Mouse (Mus musculus) urinary bladder, adult 2 months (tissue): ENCODE data around the gene Kremen1. TPM values are rescaled to one million over a fixed set of nuclear protein-coding genes. Genes with fewer than 3 reads are reported as not detected.

Experiments
- DNase-seq: peaks from one replicate; pipeline ENCODE4 v3.0.0; 2022; ENCODE audit warnings: low spot score
- polyA plus RNA-seq: library from polyadenylated mRNA; depleted of rRNA; stranded (reverse); fragments of >200 nt; gene quantifications from 2 replicates; pipeline ENCODE4 v1.2.3, GENCODE M21; 2012; rRNA removed

Gene Kremen1
- polyA plus RNA-seq: 36.7 and 39.8 TPM in 2 replicates

- DNase-seq: peak; percentile 87
Measured at GRCm38 (mm10) chr11:5261508-5262392, at the start of gene Kremen1. Gene Kremen1 (minus strand): TSS chr11:5261558.

- no peak for DNase-seq
Measured at GRCm38 (mm10) chr11:5307024-5307905, 45.9 kb upstream of the Kremen1 start.

DNA sequence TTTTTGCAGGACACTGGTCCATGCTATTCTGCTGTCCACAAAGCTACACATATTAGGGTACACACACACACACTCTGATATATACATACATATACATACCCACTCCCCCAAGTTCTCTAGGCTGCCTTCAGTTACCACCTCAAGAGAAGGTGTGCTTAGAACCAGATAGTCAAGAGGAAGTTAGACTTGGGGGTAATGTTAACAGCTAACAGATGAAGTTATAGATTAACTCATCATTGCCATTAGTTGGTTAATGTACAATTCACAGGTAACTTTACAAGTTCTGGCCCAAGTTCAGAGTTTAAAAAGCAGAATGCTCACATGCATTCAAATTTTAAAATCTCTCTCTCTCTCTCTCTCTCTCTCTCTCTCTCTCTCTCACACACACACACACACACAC is 44.7 kb upstream of the Kremen1 start:
- DNase-seq: no peak

DNA sequence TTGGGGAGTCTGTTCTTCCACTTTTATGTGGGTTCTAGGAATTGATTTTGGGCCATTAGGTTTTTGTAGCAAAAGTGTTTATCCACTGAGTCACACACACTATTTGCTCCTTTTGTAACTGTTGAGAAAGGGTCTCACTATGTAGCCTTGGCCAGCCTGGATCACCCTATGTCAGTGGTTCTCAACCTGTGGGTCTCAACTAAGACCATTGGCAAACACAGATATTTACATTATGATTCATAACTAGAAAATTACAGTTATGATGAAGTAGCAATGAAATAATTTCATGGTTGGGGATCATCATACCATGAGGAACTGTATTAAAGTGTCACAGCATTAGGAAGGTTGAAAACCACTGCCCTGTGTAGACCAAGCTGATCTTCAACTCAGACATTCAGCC is 43.2 kb upstream of the Kremen1 start:
- DNase-seq: no peak

- no peak for DNase-seq
Measured at GRCm38 (mm10) chr11:5298007-5298372, 36.6 kb upstream of the Kremen1 start.

DNA sequence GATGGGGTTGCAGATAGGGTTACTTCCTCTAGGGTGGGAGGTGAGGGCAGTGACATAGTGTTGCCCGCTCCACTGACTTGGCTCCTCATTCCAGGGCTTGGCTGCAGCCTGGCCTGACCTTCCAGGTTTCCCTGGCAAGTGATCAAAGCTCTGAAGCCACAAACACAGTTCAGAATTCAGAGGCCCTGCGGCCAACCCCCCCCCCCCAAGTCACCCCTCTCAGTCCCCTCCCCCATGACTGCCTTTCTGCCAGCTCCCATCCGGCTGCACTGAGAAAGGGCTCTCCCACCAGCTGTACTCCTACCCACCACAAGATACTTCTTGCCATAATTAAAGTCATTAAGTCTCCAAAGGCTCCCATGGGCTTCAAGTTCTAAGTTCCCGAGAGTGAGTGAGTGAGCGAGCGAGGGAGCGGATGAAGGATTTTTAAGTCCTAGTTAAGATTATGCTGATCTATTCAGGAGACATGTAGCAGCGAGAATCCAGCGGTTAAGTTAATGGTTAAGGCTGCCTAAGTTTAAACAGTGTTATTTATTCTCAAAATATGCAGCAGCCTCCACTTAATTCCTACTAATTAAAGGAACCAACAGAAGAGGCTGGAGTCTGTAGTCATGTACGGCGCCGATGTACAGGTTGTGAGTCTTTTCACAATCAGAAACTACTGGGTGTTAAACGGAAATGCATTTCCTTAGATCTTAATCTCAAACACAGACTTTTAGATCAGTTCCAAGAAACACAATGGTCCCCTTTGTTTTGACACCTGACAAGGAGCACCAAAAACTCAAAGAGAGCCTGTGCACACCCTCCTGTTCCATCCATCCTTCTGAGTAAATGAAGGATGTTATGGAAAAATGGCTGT is 36.0 kb upstream of the Kremen1 start:
- no peak for DNase-seq

GRCm38 (mm10) chr11:5296576-5297115 is 35.3 kb upstream of the Kremen1 start:
- no peak for DNase-seq

- DNase-seq: no peak
Measured at GRCm38 (mm10) chr11:5294805-5295204, 33.4 kb upstream of the Kremen1 start.

GRCm38 (mm10) chr11:5290691-5291090 is 29.3 kb upstream of the Kremen1 start:
- no peak for DNase-seq

- DNase-seq: no peak
Measured at GRCm38 (mm10) chr11:5289826-5290580, 28.6 kb upstream of the Kremen1 start.

GRCm38 (mm10) chr11:5283987-5284386 is 22.6 kb upstream of the Kremen1 start:
- no peak for DNase-seq

DNA sequence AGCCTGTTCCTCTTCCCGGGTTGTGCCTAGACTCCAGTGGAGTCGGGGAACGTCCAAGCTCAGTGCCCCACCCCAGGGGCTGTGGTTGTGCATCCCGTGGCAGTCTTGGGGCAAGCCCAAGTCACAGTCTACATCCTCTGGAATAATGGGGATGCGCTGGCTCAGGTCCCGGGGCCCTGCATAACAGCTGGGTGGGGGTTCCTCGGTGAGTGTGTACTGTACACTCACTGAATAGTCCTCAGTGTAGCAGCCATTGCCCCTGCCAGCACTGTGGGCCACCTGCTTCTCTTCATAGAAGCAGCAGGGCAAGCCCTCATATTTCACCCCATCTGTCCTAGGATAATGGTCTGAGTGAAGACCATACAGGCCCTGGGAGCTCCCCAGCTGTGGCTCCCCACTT is 19.6 kb upstream of the Kremen1 start:
- DNase-seq: no peak

DNA sequence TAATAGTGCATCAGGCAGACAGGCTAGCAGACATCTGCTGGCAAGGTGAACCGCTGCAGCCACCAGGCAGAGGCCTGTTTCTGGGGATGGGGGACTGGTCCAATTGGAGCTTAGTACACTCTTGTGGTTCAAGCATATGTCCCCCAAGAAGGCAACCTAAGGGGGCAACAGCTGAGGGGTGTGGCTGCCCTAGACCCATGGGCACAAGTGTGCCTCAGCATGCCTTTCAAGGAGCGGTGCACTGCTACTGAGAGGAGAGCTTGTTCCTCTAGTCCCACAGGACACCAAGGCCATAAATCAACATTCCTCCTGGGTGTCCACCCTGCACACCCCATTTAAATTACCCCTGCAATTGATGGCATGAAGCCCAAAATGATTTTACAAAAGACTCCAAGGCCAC is 17.1 kb upstream of the Kremen1 start:
- no peak for DNase-seq

- DNase-seq: no peak
Measured at GRCm38 (mm10) chr11:5277307-5277971, 16.1 kb upstream of the Kremen1 start.

GRCm38 (mm10) chr11:5275216-5275615 is 13.9 kb upstream of the Kremen1 start:
- DNase-seq: no peak

DNA sequence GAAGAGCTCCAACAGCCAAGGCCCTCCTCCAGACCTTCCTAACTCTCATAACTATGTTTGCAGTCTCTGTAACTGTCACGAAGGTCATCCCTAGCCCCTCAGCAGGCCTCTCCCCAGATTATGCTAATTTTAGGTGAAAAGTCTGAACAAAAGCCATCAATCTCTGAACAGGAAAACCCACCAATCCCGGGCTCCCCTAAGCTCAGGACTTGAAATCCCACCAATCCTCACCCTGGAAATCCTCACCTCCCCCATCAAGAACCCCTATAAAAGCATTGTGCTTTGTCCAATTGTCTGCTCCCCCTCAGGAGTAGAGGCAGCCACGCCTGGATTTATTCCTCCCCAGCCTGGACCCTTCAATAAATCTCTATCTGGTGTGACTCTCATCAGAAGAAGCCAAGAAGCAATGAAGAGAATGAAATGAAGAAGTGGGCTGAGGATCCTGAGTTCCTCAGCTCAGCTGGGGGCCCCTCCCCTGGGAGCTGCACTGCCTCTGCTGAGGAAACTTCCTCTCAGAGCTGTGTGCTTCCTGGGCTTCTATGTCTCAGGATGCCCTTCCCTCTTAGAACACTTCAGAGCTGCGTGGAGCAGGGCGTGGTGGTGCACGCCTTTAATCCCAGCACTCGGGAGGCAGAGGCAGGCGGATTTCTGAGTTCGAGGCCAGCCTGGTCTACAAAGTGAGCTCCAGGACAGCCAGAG is 11.3 kb upstream of the Kremen1 start:
- no peak for DNase-seq

DNA sequence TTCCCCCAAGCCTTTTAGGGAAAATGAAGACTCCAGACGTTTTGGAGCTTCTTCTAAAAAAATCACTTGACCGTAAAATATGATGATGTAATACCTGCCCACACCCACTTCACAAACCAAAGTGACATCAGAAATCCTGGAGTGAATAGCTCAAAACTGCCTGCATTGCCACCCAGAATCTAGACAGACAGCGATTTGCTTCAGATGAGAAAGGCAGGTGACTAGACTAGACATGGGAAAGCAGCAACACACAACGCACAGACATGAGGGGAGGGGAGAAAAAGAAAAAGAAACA is 10.7 kb upstream of the Kremen1 start:
- DNase-seq: no peak

- DNase-seq: no peak
Measured at GRCm38 (mm10) chr11:5271274-5272065, 10.1 kb upstream of the Kremen1 start.
